Mouse (Mus musculus) midbrain, embryonic 16.5 days (tissue): Measurements from ENCODE around the gene 0610010K14Rik. TPM values are rescaled to one million over a fixed set of nuclear protein-coding genes. Genes with fewer than 3 reads are reported as not detected.
A peak's percentile ranks its signal among the peaks of the same experiment; 100 is the strongest.

Source experiments
- ATAC-seq: fragments of 200-750 bp; cut with Nextera tagmentation; 2 replicates; pipeline ENCODE4 v1.8.0; 2017; ENCODE audit warnings: moderate TSS enrichment
- H3K27ac ChIP-seq: fragments of 300-500 bp; sonication (generic); 2 replicates; pipeline ENCODE4 v1.5.1; 2014; ENCODE audit warnings: mild to moderate bottlenecking, low read length, mixed read lengths
- H3K27me3 ChIP-seq: fragments of 300-500 bp; sonication (generic); 2 replicates; pipeline ENCODE4 v1.6.1; 2014; ENCODE audit warnings: low read depth, low read length, mixed read lengths; ENCODE audit not compliant: control insufficient read depth, insufficient read depth
- H3K36me3 ChIP-seq: fragments of 300-500 bp; sonication (generic); 2 replicates; pipeline ENCODE4 v1.6.1; 2014; ENCODE audit warnings: mild to moderate bottlenecking, low read length, moderate library complexity, mixed read lengths; ENCODE audit not compliant: control insufficient read depth, insufficient read depth
- H3K4me1 ChIP-seq: fragments of 300-500 bp; sonication (generic); 2 replicates; pipeline ENCODE4 v1.6.1; 2014; ENCODE audit warnings: mild to moderate bottlenecking, low read length, mixed read lengths; ENCODE audit not compliant: control insufficient read depth, insufficient read depth
- H3K4me2 ChIP-seq: fragments of 300-500 bp; sonication (generic); 2 replicates; pipeline ENCODE4 v1.6.1; 2014; ENCODE audit warnings: mild to moderate bottlenecking, low read length, mixed read lengths
- H3K4me3 ChIP-seq: fragments of 300-500 bp; sonication (generic); 2 replicates; pipeline ENCODE4 v1.5.1; 2014; ENCODE audit warnings: low read depth, mild to moderate bottlenecking, low read length, moderate library complexity, mixed read lengths
- H3K9ac ChIP-seq: fragments of 300-500 bp; sonication (generic); 2 replicates; pipeline ENCODE4 v1.6.1; 2014; ENCODE audit warnings: low read depth, low read length, mixed read lengths
- H3K9me3 ChIP-seq: fragments of 300-500 bp; sonication (generic); replicated peaks from 2 replicates; pipeline ENCODE4 v1.6.1; 2014; ENCODE audit warnings: mild to moderate bottlenecking, low read length, mixed read lengths; ENCODE audit not compliant: control insufficient read depth, poor library complexity, severe bottlenecking
- WGBS: fragments of 180-500 bp; shearing (Covaris S2); extraction: QIAGEN DNeasy Blood & Tissue Kit; methylation state at CpG from one replicate; pipeline ENCODE4 v1.1.7; 2014; 5-methylcytosine and 5-hydroxymethylcytosine counted together
- polyA plus RNA-seq: library from polyadenylated mRNA; unstranded; fragments of >200 nt; fragmentation: Nextera tagmentation; extraction: Ambion mirVana; gene quantifications from 2 replicates; pipeline ENCODE4 v1.2.1, GENCODE M21; 2015

Gene 0610010K14Rik
- polyA plus RNA-seq, 1 experiment from 2014 or later, result 165 TPM

DNA sequence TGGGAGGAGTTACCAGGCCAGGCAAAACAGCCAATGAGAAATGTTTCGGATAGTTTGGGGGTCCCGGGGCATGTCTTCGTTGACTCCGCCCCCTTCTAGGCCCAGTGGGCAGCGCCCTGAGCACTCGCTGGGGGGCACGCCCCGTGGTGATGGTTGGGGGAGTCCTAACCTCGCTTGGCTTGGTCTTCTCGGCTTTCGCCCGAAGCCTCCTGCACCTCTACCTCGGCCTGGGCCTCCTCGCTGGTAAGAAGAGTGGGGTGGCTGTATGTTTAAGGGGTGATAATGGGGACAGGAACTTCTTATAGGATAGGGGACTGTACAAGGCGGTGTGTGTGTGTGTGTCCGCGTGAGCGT, 22.9 kb downstream of the 0610010K14Rik start:
- Histone ChIP-seq H3K4me3 (peak overlapping the region; percentile 40; the same call in 1 of the 2 replicates), H3K4me2 (peak overlapping the region; percentile 89), H3K36me3 (0 out of 2 replicates have a peak, but pooled peaks cover 2% of the 10 kb centered on the region), H3K9me3 (no peaks in the 10 kb centered on the region), H3K27ac (no peak overlapping the region), H3K9ac (peak overlapping the region; percentile 67), H3K27me3 (peaks cover 32% of the 10 kb centered on the region), H3K4me1 (peaks cover 35% of the 10 kb centered on the region)
- no peak for ATAC-seq
- 4% methylated on average over 18 of the region's 18 CpGs for WGBS

DNA sequence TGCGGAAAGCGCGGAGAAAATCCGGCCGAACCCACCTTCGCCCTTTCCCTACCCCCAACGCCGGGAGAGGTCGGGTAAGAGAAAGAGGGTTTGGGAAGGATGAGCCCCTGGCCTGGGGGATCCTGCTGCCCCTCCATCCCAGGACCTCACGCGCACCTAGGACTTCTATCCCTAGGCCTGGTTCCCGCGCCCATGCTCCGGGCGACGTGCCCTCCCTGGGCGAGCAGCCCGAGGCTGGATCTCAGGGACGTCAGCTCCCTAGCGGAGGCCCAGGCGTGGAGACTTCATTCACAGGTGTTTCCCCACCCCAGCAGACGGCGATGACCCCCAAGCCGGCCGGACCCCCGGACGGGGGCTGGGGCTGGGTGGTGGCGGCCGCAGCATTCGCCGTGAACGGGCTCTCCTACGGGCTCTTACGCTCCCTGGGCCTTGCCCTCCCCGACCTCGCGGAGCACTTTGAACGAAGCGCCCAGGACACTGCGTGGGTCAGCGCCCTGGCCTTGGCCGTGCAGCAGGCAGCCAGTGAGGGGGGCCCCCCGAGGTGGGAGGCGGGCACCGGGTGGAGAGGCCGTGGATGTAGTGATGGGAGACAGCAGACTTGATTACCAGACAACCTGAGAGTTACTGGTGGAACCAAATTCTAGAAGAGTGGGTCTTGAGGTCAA, 23.4 kb downstream of the 0610010K14Rik start:
- peak overlapping the region; percentile 40 for H3K4me3 ChIP-seq
- peak overlapping the region; percentile 67 for H3K9ac ChIP-seq
- no peak overlapping the region for H3K27ac ChIP-seq
- under 1% methylated on average over 44 of the region's 46 CpGs for WGBS
- peak overlapping the region; percentile 89 for H3K4me2 ChIP-seq
- H3K27me3 ChIP-seq, result peaks cover 32% of the 10 kb centered on the region
- H3K4me1 ChIP-seq, result peaks cover 30% of the 10 kb centered on the region
- no peaks in the 10 kb centered on the region for H3K9me3 ChIP-seq
- H3K36me3 ChIP-seq, result 0 out of 2 replicates have a peak, but pooled peaks cover 2% of the 10 kb centered on the region
- ATAC-seq, result peak; percentile 56; the same call in 1 of the 2 replicates

DNA sequence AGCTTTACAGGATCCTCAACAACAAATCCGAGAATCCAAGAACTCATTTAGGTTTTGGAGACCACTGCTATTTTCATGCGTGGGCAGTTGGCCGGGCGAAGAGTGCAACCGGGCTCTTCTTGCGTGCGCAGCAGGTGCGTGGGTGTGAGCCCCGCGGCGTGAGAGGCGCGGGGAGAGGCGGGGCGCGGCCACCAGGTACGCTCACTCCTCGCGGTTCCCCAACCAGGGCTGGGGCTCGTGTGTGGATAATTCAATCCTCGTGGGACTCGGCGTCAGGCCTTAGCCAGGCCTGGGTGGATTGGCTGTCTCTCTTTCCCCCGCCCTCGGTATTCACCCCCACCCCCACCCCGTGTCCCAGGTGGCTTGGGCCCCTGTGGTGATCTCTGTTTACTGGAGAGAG, 24.0 kb downstream of the 0610010K14Rik start:
- 0 out of 2 replicates have a peak, but pooled peaks have one; percentile 25 for ATAC-seq
- WGBS, result 7% methylated on average over 26 of the region's 26 CpGs
- Histone ChIP-seq H3K9ac (peak overlapping the region; percentile 67), H3K4me2 (peak overlapping the region; percentile 89), H3K4me1 (peaks cover 24% of the 10 kb centered on the region), H3K27ac (no peak overlapping the region), H3K36me3 (0 out of 2 replicates have a peak, but pooled peaks cover 2% of the 10 kb centered on the region), H3K4me3 (peak overlapping the region; percentile 40), H3K27me3 (peaks cover 32% of the 10 kb centered on the region), H3K9me3 (no peaks in the 10 kb centered on the region)

DNA sequence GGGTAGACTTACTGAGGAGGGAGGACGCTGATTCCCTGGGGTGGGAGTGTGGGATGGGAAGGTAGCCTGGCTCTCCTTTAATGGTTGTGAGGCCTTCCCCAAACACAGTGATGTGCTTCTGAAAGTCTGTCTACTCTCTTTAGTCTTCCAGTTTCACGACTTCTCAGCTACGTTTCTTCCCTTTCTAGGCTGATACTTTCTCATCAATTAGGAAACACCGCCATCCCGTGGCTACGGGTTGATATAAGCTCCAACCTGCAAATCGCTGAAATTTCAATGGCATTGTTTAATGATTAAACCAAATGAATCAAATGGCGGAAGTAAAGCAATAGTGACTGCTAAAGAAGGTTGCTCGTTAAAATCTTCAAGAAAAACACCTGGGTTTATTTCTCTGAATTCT, 24.8 kb downstream of the 0610010K14Rik start:
- Histone ChIP-seq H3K9me3 (no peaks in the 10 kb centered on the region), H3K4me2 (no peak overlapping the region), H3K4me1 (peaks cover 18% of the 10 kb centered on the region), H3K4me3 (no peak overlapping the region), H3K27ac (no peak overlapping the region), H3K9ac (no peak overlapping the region), H3K27me3 (peaks cover 32% of the 10 kb centered on the region), H3K36me3 (0 out of 2 replicates have a peak, but pooled peaks cover 2% of the 10 kb centered on the region)
- ATAC-seq, result no peak
- 13% methylated on average over 9 of the region's 9 CpGs for WGBS

DNA sequence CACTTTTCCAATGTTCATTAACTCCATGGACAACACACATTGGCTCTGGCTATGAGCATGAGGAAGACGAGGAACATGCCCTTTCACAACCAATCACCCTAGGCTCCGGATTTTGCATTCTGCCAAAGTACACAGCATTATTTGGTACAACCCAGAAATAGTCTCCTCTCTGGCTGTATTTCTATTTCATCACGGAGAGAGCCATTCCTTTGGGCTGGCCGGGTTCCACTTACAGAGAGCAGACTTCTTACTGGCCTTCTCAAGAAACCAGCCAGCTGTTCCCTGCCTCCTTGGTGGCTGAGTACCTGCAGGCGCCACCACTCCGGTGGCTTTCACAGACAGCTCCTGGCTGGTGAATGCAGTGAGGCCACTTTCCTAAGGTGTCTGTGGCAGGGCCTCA, 25.3 kb downstream of the 0610010K14Rik start, which contains the start of gene Slc16a11:
Gene Slc16a11, plus strand, starts transcription at position 330 of the 400 bp plus-strand sequence.
- Histone ChIP-seq H3K4me1 (peaks cover 18% of the 10 kb centered on the region), H3K36me3 (0 out of 2 replicates have a peak, but pooled peaks cover 2% of the 10 kb centered on the region), H3K4me3 (peak within 1 kb of the TSS; percentile 40), H3K9me3 (no peaks in the 10 kb centered on the region), H3K27ac (no peak within 1 kb of the TSS), H3K4me2 (peak within 1 kb of the TSS; percentile 89), H3K9ac (0 out of 2 replicates have a peak within 1 kb of the TSS, but pooled peaks have one; percentile 67), H3K27me3 (peaks cover 32% of the 10 kb centered on the region)
- 62% methylated on average over 6 of the region's 6 CpGs for WGBS
- no peak for ATAC-seq

DNA sequence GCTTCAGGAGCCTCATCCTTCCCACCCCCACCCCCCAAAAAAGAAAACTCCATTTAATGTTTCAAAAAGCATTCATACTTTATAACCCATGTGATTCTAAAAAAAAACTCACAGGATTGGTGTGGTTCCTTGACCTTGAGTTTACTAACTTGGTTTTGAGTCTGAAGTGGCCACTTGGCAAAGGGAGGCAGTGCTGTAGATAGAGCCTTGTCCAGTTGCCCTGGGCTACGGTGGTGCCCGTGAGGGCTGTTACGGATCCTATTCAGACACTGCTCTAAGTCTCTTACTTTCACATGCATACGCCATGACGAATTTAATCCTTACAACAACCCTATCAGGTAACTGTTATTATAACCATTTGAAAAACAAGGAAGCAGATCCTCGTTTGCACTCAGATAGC, 25.7 kb downstream of the 0610010K14Rik start:
- ATAC-seq, result no peak
- Histone ChIP-seq H3K9me3 (no peaks in the 10 kb centered on the region), H3K4me3 (no peak overlapping the region), H3K4me2 (no peak overlapping the region), H3K9ac (no peak overlapping the region), H3K4me1 (peaks cover 18% of the 10 kb centered on the region), H3K36me3 (0 out of 2 replicates have a peak, but pooled peaks cover 2% of the 10 kb centered on the region), H3K27ac (no peak overlapping the region), H3K27me3 (peaks cover 32% of the 10 kb centered on the region)
- WGBS, result 67% methylated on average over 6 of the region's 6 CpGs

DNA sequence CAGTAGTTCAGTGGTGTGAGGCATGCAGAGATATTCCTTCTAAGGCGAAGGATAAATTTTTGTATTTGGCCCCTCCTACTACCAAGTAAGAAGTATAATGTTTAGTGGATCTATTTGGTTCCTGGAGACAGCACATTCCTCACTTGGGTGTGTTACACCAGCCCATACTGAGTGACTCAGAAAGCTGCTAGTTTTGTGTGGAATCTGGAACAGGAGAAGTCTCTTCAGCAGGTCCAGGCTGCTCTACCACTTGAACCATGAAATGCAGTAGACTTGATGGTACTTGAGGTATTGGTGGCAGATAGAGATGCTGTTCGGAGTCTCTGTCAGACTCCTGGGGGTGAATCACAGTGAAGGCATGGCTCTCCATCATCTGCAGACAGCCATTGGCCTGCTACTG, 27.0 kb downstream of the 0610010K14Rik start:
- Histone ChIP-seq H3K36me3 (no peaks in the 10 kb centered on the region), H3K9ac (no peak overlapping the region), H3K4me3 (no peak overlapping the region), H3K27ac (no peak overlapping the region), H3K4me2 (no peak overlapping the region), H3K9me3 (no peaks in the 10 kb centered on the region), H3K4me1 (peaks cover 18% of the 10 kb centered on the region), H3K27me3 (peaks cover 21% of the 10 kb centered on the region)
- ATAC-seq, result no peak
- WGBS, result 92% methylated on average over 2 of the region's 2 CpGs

DNA sequence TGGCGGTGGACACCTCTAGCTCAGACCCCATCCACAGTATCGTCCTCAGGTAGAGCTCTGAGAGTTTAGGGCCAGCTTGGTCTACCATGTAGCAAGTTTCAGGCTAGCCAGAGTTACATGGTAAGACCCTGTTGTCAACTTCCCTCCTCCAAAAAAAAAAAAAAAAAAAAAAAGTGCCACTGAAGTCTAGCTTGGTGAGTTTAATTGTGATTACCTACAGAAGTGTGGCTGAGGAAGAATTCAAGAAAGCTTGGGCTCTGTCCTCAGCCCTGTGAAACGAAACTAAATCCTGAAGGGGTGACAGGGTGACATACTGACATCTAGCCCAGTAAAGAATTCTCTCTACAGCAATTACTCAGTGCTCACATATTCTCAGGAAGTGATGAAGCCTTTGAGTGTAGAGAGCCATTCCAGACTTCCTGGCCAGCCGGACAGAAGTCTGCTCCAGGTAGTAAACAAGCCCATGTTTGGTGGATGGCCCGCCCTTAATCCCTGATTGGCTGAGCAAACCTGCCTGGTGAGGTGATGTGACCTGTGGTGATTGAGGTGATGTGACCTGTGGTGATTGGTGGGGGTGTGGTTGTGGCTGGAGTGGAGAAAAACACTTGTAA, 28.8 kb downstream of the 0610010K14Rik start:
- no peak overlapping the region for H3K9ac ChIP-seq
- H3K4me2 ChIP-seq, result no peak overlapping the region
- H3K27ac ChIP-seq, result no peak overlapping the region
- no peaks in the 10 kb centered on the region for H3K36me3 ChIP-seq
- no peak for ATAC-seq
- H3K27me3 ChIP-seq, result peaks cover 8% of the 10 kb centered on the region; the same call in 1 of the 2 replicates
- no peak overlapping the region for H3K4me3 ChIP-seq
- peaks cover 4% of the 10 kb centered on the region; the same call in 1 of the 2 replicates for H3K4me1 ChIP-seq
- 81% methylated on average over 5 of the region's 5 CpGs for WGBS
- H3K9me3 ChIP-seq, result no peaks in the 10 kb centered on the region

DNA sequence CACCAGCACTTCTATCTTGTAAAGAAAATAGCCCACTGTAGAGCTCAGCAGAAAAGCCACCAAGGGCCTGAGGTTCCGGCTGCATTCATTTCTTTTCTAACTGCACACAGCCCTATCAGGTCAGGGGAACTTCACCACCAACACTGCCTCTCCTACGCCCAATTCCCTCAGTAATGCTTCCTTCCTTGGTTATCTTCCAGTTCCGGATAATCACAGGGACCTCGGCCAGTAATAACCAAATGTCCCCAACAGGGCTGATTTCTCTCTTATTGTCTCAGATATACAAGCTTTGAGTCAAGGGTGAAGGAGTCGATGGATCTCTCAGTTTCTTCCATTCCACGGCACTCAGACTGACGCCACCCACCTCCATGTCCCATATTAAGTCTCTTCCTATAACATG, 30.4 kb downstream of the 0610010K14Rik start:
- Histone ChIP-seq H3K4me1 (no peaks in the 10 kb centered on the region), H3K9ac (no peak overlapping the region), H3K4me3 (no peak overlapping the region), H3K4me2 (no peak overlapping the region), H3K27ac (no peak overlapping the region), H3K36me3 (no peaks in the 10 kb centered on the region), H3K27me3 (peaks cover 3% of the 10 kb centered on the region; the same call in 1 of the 2 replicates), H3K9me3 (no peaks in the 10 kb centered on the region)
- no peak for ATAC-seq
- WGBS, result 86% methylated on average over 7 of the region's 7 CpGs
